In genomic region chr1:76404003-76404402, GRCm38 (mm10) we compare ENCODE assay signal across 24 mouse cellular contexts.
DNase-seq lines count a peak whose midpoint lies in the region; ATAC-seq and TF ChIP-seq lines count a peak whose summit lies in the region.
"Had no signal": no experiment of that assay in that cellular context is flagged by ENCODE, and none has a peak within 500 bp of the region (broad histone marks: within the 10 kb centered on the region; RNA-seq: fewer than 3 reads in every experiment).

No protein-coding gene starts in this region.

- H3K4me3 ChIP-seq in CH12.LX (replicated peaks in 1 of 3; ENCODE audit: low read depth in 2 of 3, low read length in 2 of 3, poor library complexity in 1 of 3), result no peak overlapping the region
- no peak overlapping the region for H3K4me3 ChIP-seq in forebrain, embryonic 12.5 days (replicated peaks)
- H3K4me3 ChIP-seq: embryonic facial prominence, embryonic 13.5 days; embryonic facial prominence, embryonic 15.5 days; erythroblast, embryonic 14.5 days; forebrain, embryonic 10.5 days; forebrain, embryonic 13.5 days; forebrain, embryonic 15.5 days had no signal

- ATAC-seq in granulocyte monocyte progenitor cell, adult 5-6 weeks (replicated peaks; ENCODE audit: poor library complexity, severe bottlenecking), result peak; percentile 63
- no peak for ATAC-seq in forebrain, embryonic 12.5 days (ENCODE audit: low FRiP score)
- ATAC-seq: CD4-positive, CD25-positive, alpha-beta regulatory T cell, adult 4 months; forebrain, embryonic 13.5 days; forebrain, embryonic 15.5 days; forebrain, postnatal 0 days had no signal

- no peak for TF ChIP-seq POLR2A in CH12.LX (IDR thresholded peaks at IDR 0.05; ENCODE audit: low read depth, low read length)

- H3K79me2 ChIP-seq in CH12.LX (replicated peaks; ENCODE audit: control insufficient read depth, extremely low read depth, insufficient read depth, poor library complexity, severe bottlenecking), result no peaks in the 10 kb centered on the region

- H3K9ac ChIP-seq in CH12.LX (ENCODE audit: insufficient read depth, low read depth), result no peak overlapping the region
- H3K9ac ChIP-seq in forebrain, embryonic 12.5 days, result no peak overlapping the region
- H3K9ac ChIP-seq: embryonic facial prominence, embryonic 13.5 days; embryonic facial prominence, embryonic 15.5 days; forebrain, embryonic 13.5 days; forebrain, embryonic 15.5 days; forebrain, postnatal 0 days had no signal

- no peak overlapping the region for H3K4me2 ChIP-seq in CH12.LX (ENCODE audit: insufficient read depth, low read depth, poor library complexity, severe bottlenecking)
- no peak overlapping the region for H3K4me2 ChIP-seq in forebrain, embryonic 12.5 days
- H3K4me2 ChIP-seq: embryonic facial prominence, embryonic 13.5 days; embryonic facial prominence, embryonic 15.5 days; forebrain, embryonic 13.5 days; forebrain, embryonic 15.5 days had no signal

- H3K4me1 ChIP-seq in CH12.LX (ENCODE audit: control insufficient read depth in 1 of 2, insufficient read depth in 2 of 2), result peaks cover 0 to 43% of the 10 kb centered on the region in 2 experiments; a peak in 2 of 4 replicates
- no peaks in the 10 kb centered on the region for H3K4me1 ChIP-seq in forebrain, embryonic 12.5 days
- H3K4me1 ChIP-seq: embryonic facial prominence, embryonic 13.5 days; embryonic facial prominence, embryonic 15.5 days; forebrain, embryonic 10.5 days; forebrain, embryonic 13.5 days; forebrain, embryonic 15.5 days had no signal

- H3K9me3 ChIP-seq in CH12.LX (replicated peaks; ENCODE audit: low read length), result no peaks in the 10 kb centered on the region
- H3K9me3 ChIP-seq in forebrain, embryonic 12.5 days, result no peaks in the 10 kb centered on the region
- H3K9me3 ChIP-seq: embryonic facial prominence, embryonic 13.5 days; embryonic facial prominence, embryonic 15.5 days; forebrain, embryonic 10.5 days; forebrain, embryonic 13.5 days; forebrain, embryonic 15.5 days had no signal

- dilution Hi-C loops in CH12.LX (cut with MboI; ENCODE audit: extremely low pct_ligation_motif_present, extremely low pct_unique_long_range_greater_than_20kb, low sequenced_read_pairs), result no loop called here

- no peak for TF ChIP-seq RAD21 in CH12.LX (IDR thresholded peaks at IDR 0.05; ENCODE audit: low read depth, low read length)

- no peaks in the 10 kb centered on the region for H3K36me3 ChIP-seq in CH12.LX (replicated peaks in 1 of 2; ENCODE audit: control insufficient read depth in 1 of 2, insufficient read depth in 1 of 2, low read length in 1 of 2)
- no peaks in the 10 kb centered on the region for H3K36me3 ChIP-seq in forebrain, embryonic 12.5 days (replicated peaks)
- H3K36me3 ChIP-seq: embryonic facial prominence, embryonic 13.5 days; embryonic facial prominence, embryonic 15.5 days; forebrain, embryonic 10.5 days; forebrain, embryonic 15.5 days had no signal

- WGBS in forebrain, embryonic 12.5 days, result 81% methylated on average over 4 of the region's 4 CpGs

- DNase-seq in 416B (ENCODE audit: low read depth), result peak; percentile 51
- DNase-seq in CH12.LX (ENCODE audit: extremely low read depth), result peak; percentile 23
- no peak for DNase-seq in adrenal gland, postnatal 25 days
- DNase-seq in thymus, adult 18-20 months, result no peak
- DNase-seq: adrenal gland, adult 2 months; adrenal gland, postnatal 10 days; adrenal gland, postnatal 36 days; B cell, adult 2 months; cerebellum, adult 11-12 months; cerebellum, adult 2 months; cerebellum, adult 9-10 months; cerebellum, postnatal 10 days; cerebellum, postnatal 25 days; embryo, embryonic 11 days; forebrain, postnatal 0 days had no signal

- no peak for TF ChIP-seq CTCF in CH12.LX (conservative IDR thresholded peaks at IDR 0.05 in 1 of 2, IDR thresholded peaks at IDR 0.05 in 1 of 2; ENCODE audit: low read depth in 2 of 2, low read length in 2 of 2)

- in situ Hi-C loops in CH12.LX (cut with MboI; ENCODE audit: low pct_ligation_motif_present, low pct_unique_long_range_greater_than_20kb, low sequenced_read_pairs), result no loop called here

- TF ChIP-seq EP300 in CH12.LX (IDR thresholded peaks at IDR 0.05; ENCODE audit: low read length), result no peak

- no peaks in the 10 kb centered on the region for H3K27me3 ChIP-seq in CH12.LX (replicated peaks)
- no peaks in the 10 kb centered on the region for H3K27me3 ChIP-seq in forebrain, embryonic 12.5 days
- H3K27me3 ChIP-seq: embryonic facial prominence, embryonic 13.5 days; embryonic facial prominence, embryonic 15.5 days; forebrain, embryonic 13.5 days; forebrain, embryonic 15.5 days had no signal

- no peak overlapping the region for H3K27ac ChIP-seq in CH12.LX (ENCODE audit: insufficient read depth, low read depth)
- no peak overlapping the region for H3K27ac ChIP-seq in forebrain, embryonic 12.5 days
- H3K27ac ChIP-seq: embryonic facial prominence, embryonic 13.5 days; embryonic facial prominence, embryonic 15.5 days; forebrain, embryonic 10.5 days; forebrain, embryonic 13.5 days; forebrain, embryonic 15.5 days had no signal

TF ChIP-seq in CH12.LX, 34 proteins besides CTCF, POLR2A, EP300 and RAD21:
- TF ChIP-seq TBP (conservative IDR thresholded peaks at IDR 0.05; ENCODE audit: low read depth, low read length) (no peak), ETS1 (conservative IDR thresholded peaks at IDR 0.05; ENCODE audit: low read depth, low read length) (no peak), MXI1 (IDR thresholded peaks at IDR 0.05; ENCODE audit: low read depth, low read length) (no peak), IRF4 (IDR thresholded peaks at IDR 0.05; ENCODE audit: low read depth, low read length) (no peak), JUN (IDR thresholded peaks at IDR 0.05; ENCODE audit: insufficient read depth, low read depth, low read length) (no peak), MYC (IDR thresholded peaks at IDR 0.05; ENCODE audit: low read depth, low read length) (no peak), ZC3H11A (IDR thresholded peaks at IDR 0.05; ENCODE audit: low read depth, low read length) (no peak), ZMIZ1 (IDR thresholded peaks at IDR 0.05; ENCODE audit: low read depth, low read length) (no peak)

Comparison
In these comparisons a context has a peak if more than half of its experiments do, and no peak if none do; other contexts are left out.
1. DNase-seq: peak in 416B (single experiment) and CH12.LX (single experiment); none in adrenal gland, postnatal 25 days (single experiment) and thymus, adult 18-20 months (0 of 2).